18 mouse cellular contexts compared by ENCODE assay signal in the genomic region with DNA sequence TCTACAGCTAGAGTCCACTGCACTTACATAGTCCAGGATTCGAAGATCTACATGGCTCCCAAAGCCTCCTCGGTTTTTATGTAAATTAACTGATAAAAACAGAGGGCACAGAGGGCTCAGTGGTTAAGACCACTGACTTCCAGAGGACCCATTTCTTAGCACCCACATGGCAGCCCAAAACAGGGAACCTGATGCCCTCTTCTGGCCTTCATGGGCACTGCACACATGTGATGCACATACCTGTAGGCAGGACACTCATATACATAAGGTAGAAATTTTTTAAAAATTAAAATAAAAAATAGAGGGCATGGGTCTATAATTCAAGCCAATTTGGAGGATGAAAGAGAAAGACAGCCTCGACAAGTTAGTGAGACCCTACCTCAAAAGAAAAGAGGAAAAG. TPM values are rescaled to one million over a fixed set of nuclear protein-coding genes. Genes with fewer than 3 reads are reported as not detected.
A peak's percentile ranks its signal among the peaks of the same experiment; 100 is the strongest.
DNase-seq lines count a peak whose midpoint lies in the region; ATAC-seq and TF ChIP-seq lines count a peak whose summit lies in the region.
"Had no signal": no experiment of that assay in that cellular context is flagged by ENCODE, and none has a peak within 500 bp of the region (broad histone marks: within the 10 kb centered on the region; RNA-seq: fewer than 3 reads in every experiment).

No protein-coding gene starts in this region.

- no peaks in the 10 kb centered on the region for H3K4me1 ChIP-seq in kidney, adult 2 months (ENCODE audit: control insufficient read depth, insufficient read depth, low read length)
- H3K4me1 ChIP-seq in midbrain, embryonic 11.5 days (ENCODE audit: control insufficient read depth, insufficient read depth, low read length) = peaks cover 12% of the 10 kb centered on the region
- H3K4me1 ChIP-seq in midbrain, embryonic 10.5 days = peaks cover 20% of the 10 kb centered on the region
- peaks cover 3% of the 10 kb centered on the region; the same call in 1 of the 2 replicates for H3K4me1 ChIP-seq in small intestine, adult 2 months (ENCODE audit: control insufficient read depth, insufficient read depth, insufficient read length, low read length)
- H3K4me1 ChIP-seq: embryonic facial prominence, embryonic 12.5 days; forebrain, embryonic 15.5 days had no signal

- 0 out of 2 replicates have a peak, but pooled peaks have one; percentile 19 for TF ChIP-seq CTCF in kidney, adult 2 months (conservative IDR thresholded peaks at IDR 0.05; ENCODE audit: insufficient read depth, insufficient read length, low read depth, low read length)
- peak; percentile 31 for TF ChIP-seq CTCF in Patski (IDR thresholded peaks at IDR 0.05)
- peak; percentile 12; the same call in 1 of the 2 replicates for TF ChIP-seq CTCF in small intestine, adult 2 months (IDR thresholded peaks at IDR 0.05; ENCODE audit: extremely low read depth, insufficient read length, insufficient replicate concordance, low read depth, low read length)

- no peak overlapping the region for H3K9ac ChIP-seq in midbrain, embryonic 11.5 days (ENCODE audit: low read length)
- H3K9ac ChIP-seq: embryonic facial prominence, embryonic 12.5 days; forebrain, embryonic 15.5 days; hindbrain, embryonic 12.5 days had no signal

- peaks cover 12% of the 10 kb centered on the region for H3K36me3 ChIP-seq in kidney, adult 2 months (ENCODE audit: control insufficient read depth, insufficient read depth, low read length)
- no peaks in the 10 kb centered on the region for H3K36me3 ChIP-seq in midbrain, embryonic 11.5 days (ENCODE audit: control insufficient read depth, insufficient read depth, low read length)
- no peaks in the 10 kb centered on the region for H3K36me3 ChIP-seq in midbrain, embryonic 10.5 days
- H3K36me3 ChIP-seq in small intestine, adult 2 months (ENCODE audit: control insufficient read depth, insufficient read depth, low read length) = peaks cover 37% of the 10 kb centered on the region
- H3K36me3 ChIP-seq: embryonic facial prominence, embryonic 12.5 days; forebrain, embryonic 15.5 days; hindbrain, embryonic 12.5 days had no signal

- WGBS in kidney, adult 2 months = 96% methylated on average over 3 of the region's 3 CpGs
- 88% methylated on average over 3 of the region's 3 CpGs for whole genome bisulfite sequencing in midbrain, embryonic 11.5 days
- WGBS in midbrain, embryonic 10.5 days = 91% methylated on average over 3 of the region's 3 CpGs
- WGBS in small intestine, adult 2 months = 93% methylated on average over 3 of the region's 3 CpGs

- H3K27ac ChIP-seq in kidney, adult 2 months (ENCODE audit: insufficient read depth, low read depth, low read length) = no peak overlapping the region
- no peak overlapping the region for H3K27ac ChIP-seq in midbrain, embryonic 11.5 days (ENCODE audit: low read depth, low read length)
- no peak overlapping the region for H3K27ac ChIP-seq in midbrain, embryonic 10.5 days (replicated peaks)
- H3K27ac ChIP-seq in small intestine, adult 2 months (ENCODE audit: insufficient read depth, low read depth, low read length) = no peak overlapping the region
- H3K27ac ChIP-seq: embryonic facial prominence, embryonic 12.5 days; forebrain, embryonic 15.5 days; hindbrain, embryonic 12.5 days had no signal

- in situ Hi-C loops in Patski (cut with MboI; ENCODE audit: low pct_unique_long_range_greater_than_20kb) = no loop called here

- TF ChIP-seq POLR2A in kidney, adult 2 months (IDR thresholded peaks at IDR 0.05; ENCODE audit: low read depth, low read length) = no peak
- no peak for TF ChIP-seq POLR2A in small intestine, adult 2 months (IDR thresholded peaks at IDR 0.05; ENCODE audit: low read depth, low read length)

- ATAC-seq in midbrain, embryonic 11.5 days (ENCODE audit: low FRiP score) = no peak
- no peak for ATAC-seq in Patski
- ATAC-seq: forebrain, embryonic 15.5 days; hindbrain, embryonic 16.5 days had no signal

- H3K4me2 ChIP-seq in midbrain, embryonic 11.5 days = no peak overlapping the region
- H3K4me2 ChIP-seq: embryonic facial prominence, embryonic 12.5 days; forebrain, embryonic 15.5 days; hindbrain, embryonic 12.5 days had no signal

- no peak overlapping the region for H3K4me3 ChIP-seq in kidney, adult 2 months (ENCODE audit: insufficient read depth, low read depth, low read length)
- no peak overlapping the region for H3K4me3 ChIP-seq in midbrain, embryonic 11.5 days (ENCODE audit: low read depth, low read length)
- H3K4me3 ChIP-seq in midbrain, embryonic 10.5 days = no peak overlapping the region
- H3K4me3 ChIP-seq in small intestine, adult 2 months (ENCODE audit: low read depth, low read length) = no peak overlapping the region
- H3K4me3 ChIP-seq: embryonic facial prominence, embryonic 12.5 days; forebrain, embryonic 15.5 days; hindbrain, embryonic 12.5 days had no signal

- H3K9me3 ChIP-seq in midbrain, embryonic 11.5 days (ENCODE audit: control insufficient read depth, low read length) = no peaks in the 10 kb centered on the region; the same call in 1 of the 2 replicates
- H3K9me3 ChIP-seq in midbrain, embryonic 10.5 days (replicated peaks) = peaks cover 5% of the 10 kb centered on the region; the same call in 1 of the 2 replicates
- H3K9me3 ChIP-seq: embryonic facial prominence, embryonic 12.5 days; forebrain, embryonic 15.5 days; hindbrain, embryonic 12.5 days had no signal

- no peaks in the 10 kb centered on the region for H3K27me3 ChIP-seq in kidney, adult 2 months (replicated peaks; ENCODE audit: control insufficient read depth, insufficient read depth, low read length)
- no peaks in the 10 kb centered on the region for H3K27me3 ChIP-seq in midbrain, embryonic 11.5 days (ENCODE audit: control insufficient read depth, insufficient read depth, low read length)
- no peaks in the 10 kb centered on the region for H3K27me3 ChIP-seq in midbrain, embryonic 10.5 days (ENCODE audit: low read depth, poor library complexity, severe bottlenecking)
- H3K27me3 ChIP-seq in Patski = no peaks in the 10 kb centered on the region
- no peaks in the 10 kb centered on the region for H3K27me3 ChIP-seq in small intestine, adult 2 months (ENCODE audit: control insufficient read depth, insufficient read depth, low read length)
- H3K27me3 ChIP-seq: embryonic facial prominence, embryonic 12.5 days; forebrain, embryonic 15.5 days; hindbrain, embryonic 12.5 days had no signal

- POLR2A ChIA-PET in Patski (lab: Charles Lee) = no interaction called here

- no peak for DNase-seq in kidney, adult 2 months
- no peak for DNase-seq in kidney, postnatal 36 days
- peak; percentile 39 for DNase-seq in midbrain, embryonic 11.5 days (ENCODE audit: low spot score, missing footprints)
- DNase-seq in midbrain, embryonic 10.5 days (ENCODE audit: low spot score) = no peak
- no peak for DNase-seq in Patski (ENCODE audit: low read depth, low spot score)
- no peak for DNase-seq in frontal cortex, postnatal 25 days (ENCODE audit: low spot score in 2 of 2)
- DNase-seq: adrenal gland, postnatal 14 days; cerebellum, adult 11-12 months; cerebellum, adult 9-10 months; cerebellum, postnatal 25 days; gastrocnemius, postnatal 25 days; heart, postnatal 10 days; heart, postnatal 4 days had no signal

- CTCF ChIA-PET in Patski (lab: Charles Lee) = no interaction called here

RNA-seq across cellular contexts. Expression of a gene that starts 48.1 kb away (rescaled TPM):
- polyA plus RNA-seq in kidney, adult 2 months (2012; rRNA removed) = 129 and 168 TPM in 2 replicates
- polyA plus RNA-seq in midbrain, embryonic 11.5 days (2014; fragmentation: Nextera tagmentation; extraction: Ambion mirVana) = 1.7 and 2.1 TPM in 2 replicates
- polyA plus RNA-seq in midbrain, embryonic 10.5 days (2016; fragmentation: Nextera tagmentation; extraction: Ambion mirVana) = 0.68 and 1.7 TPM in 2 replicates
- polyA plus RNA-seq in Patski (2021) = 0.90 TPM
- polyA plus RNA-seq in small intestine, adult 2 months (2012; rRNA removed) = 24.3 and 219 TPM in 2 replicates
